Mouse (Mus musculus) small intestine, adult 2 months (tissue): ENCODE data around the gene Epb41l5.

ENCODE experiments used
- CTCF ChIP-seq: fragments of 200-500 bp; IDR thresholded peaks from 2 replicates; pipeline ENCODE4 v1.5.1; 2012; ENCODE audit warnings: low read depth, mild to moderate bottlenecking, control low read depth, inconsistent platforms, low read length, moderate library complexity, mixed read lengths; ENCODE audit not compliant: insufficient replicate concordance, insufficient read length; ENCODE audit errors: extremely low read depth
- POLR2A ChIP-seq: fragments of 200-500 bp; IDR thresholded peaks from 2 replicates; pipeline ENCODE4 v1.6.1; 2012; ENCODE audit warnings: low read depth, mild to moderate bottlenecking, control low read depth, inconsistent platforms, low read length, moderate library complexity

DNA sequence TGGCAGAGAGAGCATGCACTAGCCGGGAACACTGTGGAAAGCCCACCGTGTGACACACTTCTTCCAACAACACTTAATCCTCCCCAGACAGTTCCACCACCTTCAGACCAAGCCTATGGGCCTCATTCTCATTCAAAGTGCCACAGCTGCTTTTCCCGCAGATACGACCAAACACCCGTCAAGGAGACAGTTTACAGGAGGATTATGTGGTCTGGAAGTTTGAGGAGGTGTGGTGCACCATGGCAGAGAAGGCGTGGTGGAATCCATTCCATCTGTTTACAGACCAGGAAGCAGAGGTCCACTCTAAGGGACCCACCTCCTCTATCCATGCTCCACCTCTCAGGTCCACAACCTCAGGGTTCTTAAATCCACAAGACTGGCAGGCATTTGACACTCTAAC is 129.5 kb downstream of the Epb41l5 start:
- TF ChIP-seq CTCF (no peak), POLR2A (no peak)
